Mouse (Mus musculus) embryonic facial prominence, embryonic 13.5 days (tissue): ENCODE data around the gene Cbr2. TPM values are rescaled to one million over a fixed set of nuclear protein-coding genes. Genes with fewer than 3 reads are reported as not detected.
"Not testable (repeated sequence)": the region's sequence is repeated elsewhere in the genome, so short reads cannot be mapped to it uniquely, and the experiment has no call there.

Source experiments
- ATAC-seq: fragments of 200-750 bp; cut with Nextera tagmentation; 2 replicates; pipeline ENCODE4 v1.8.0; 2017; ENCODE audit warnings: low read depth; ENCODE audit not compliant: insufficient number of reproducible peaks, insufficient read depth, low FRiP score, low TSS enrichment
- H3K27ac ChIP-seq: fragments of 300-500 bp; sonication (generic); 2 replicates; pipeline ENCODE4 v1.5.1; 2015; ENCODE audit warnings: moderate library complexity, mild to moderate bottlenecking, inconsistent platforms
- H3K27me3 ChIP-seq: fragments of 300-500 bp; sonication (generic); 2 replicates; pipeline ENCODE4 v1.6.1; 2015; ENCODE audit warnings: mild to moderate bottlenecking, inconsistent platforms
- H3K36me3 ChIP-seq: fragments of 300-500 bp; sonication (generic); 2 replicates; pipeline ENCODE4 v1.6.1; 2015; ENCODE audit warnings: mild to moderate bottlenecking, inconsistent platforms
- H3K4me1 ChIP-seq: fragments of 300-500 bp; sonication (generic); 2 replicates; pipeline ENCODE4 v1.6.1; 2015; ENCODE audit warnings: inconsistent platforms
- H3K4me2 ChIP-seq: fragments of 300-500 bp; sonication (generic); 2 replicates; pipeline ENCODE4 v1.6.1; 2015; ENCODE audit warnings: moderate library complexity, mild to moderate bottlenecking, inconsistent platforms
- H3K4me3 ChIP-seq: fragments of 300-500 bp; sonication (generic); 2 replicates; pipeline ENCODE4 v1.5.1; 2015; ENCODE audit warnings: mild to moderate bottlenecking, inconsistent platforms
- H3K9ac ChIP-seq: fragments of 300-500 bp; sonication (generic); 2 replicates; pipeline ENCODE4 v1.6.1; 2015; ENCODE audit warnings: mild to moderate bottlenecking, inconsistent platforms
- H3K9me3 ChIP-seq: fragments of 300-500 bp; sonication (generic); 2 replicates; pipeline ENCODE4 v1.6.1; 2016; ENCODE audit warnings: inconsistent platforms
- WGBS: fragments of 180-500 bp; shearing (Covaris S2); methylation state at CpG from one replicate; pipeline ENCODE4 v1.1.7; 2015; ENCODE audit warnings: mixed read lengths; 5-methylcytosine and 5-hydroxymethylcytosine counted together
- polyA plus RNA-seq: library from polyadenylated mRNA; unstranded; fragments of >200 nt; fragmentation: Nextera tagmentation; extraction: Ambion mirVana; gene quantifications from 2 replicates; pipeline ENCODE4 v1.2.1, GENCODE M21; 2015

The Cbr2 gene
- polyA plus RNA-seq = 27.1 and 32.3 TPM in 2 replicates

GRCm38 (mm10) chr11:120731858-120732680 lies at the start of gene Cbr2:
Gene Cbr2, minus strand, starts transcription at chr11:120732114.
- Histone ChIP-seq H3K4me2 (peak within 1 kb of the TSS; percentile 22; the same call in 1 of the 2 replicates), H3K9me3 (no peaks in the 10 kb centered on the region), H3K9ac (no peak within 1 kb of the TSS; the same call in 1 of the 2 replicates), H3K27ac (peak within 1 kb of the TSS; percentile 66; the same call in 1 of the 2 replicates), H3K27me3 (no peaks in the 10 kb centered on the region), H3K36me3 (no peaks in the 10 kb centered on the region), H3K4me3 (no peak within 1 kb of the TSS), H3K4me1 (peaks cover 24% of the 10 kb centered on the region)
- ATAC-seq = no peak
- 64% methylated on average over 12 of the region's 12 CpGs for WGBS

- not testable (repeated sequence) for H3K27me3 ChIP-seq, H3K4me3 ChIP-seq, ATAC-seq, H3K4me2 ChIP-seq, H3K9me3 ChIP-seq, H3K27ac ChIP-seq, H3K9ac ChIP-seq
- WGBS = 96% methylated on average over 6 of the region's 6 CpGs
- Histone ChIP-seq H3K4me1 (peaks cover 28% of the 10 kb centered on the region), H3K36me3 (peaks cover 34% of the 10 kb centered on the region)
Measured at GRCm38 (mm10) chr11:120781361-120781760, 49.4 kb upstream of the Cbr2 start.

DNA sequence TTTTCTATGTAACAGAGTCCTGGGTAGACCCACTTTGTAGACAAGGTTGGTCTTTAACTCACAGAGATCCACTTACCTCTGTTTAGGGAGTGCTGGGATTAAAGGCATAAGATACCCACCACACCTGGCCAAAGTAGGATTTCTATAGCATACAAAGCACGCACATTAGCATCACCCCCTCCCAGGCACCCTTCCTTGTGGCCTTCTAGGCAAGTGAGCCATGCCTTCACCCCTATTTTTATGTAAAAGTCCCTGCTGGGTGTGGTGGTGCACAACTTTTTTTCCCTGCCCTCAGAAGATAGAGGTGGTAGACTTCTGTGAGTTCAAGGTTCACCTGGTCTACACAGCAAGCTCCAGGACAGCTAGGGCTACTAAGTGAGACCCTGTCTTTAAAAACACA lies 48.0 kb upstream of the Cbr2 start:
- ATAC-seq = no peak
- Histone ChIP-seq H3K36me3 (peaks cover 28% of the 10 kb centered on the region), H3K9ac (no peak overlapping the region), H3K27ac (no peak overlapping the region), H3K27me3 (no peaks in the 10 kb centered on the region), H3K4me3 (no peak overlapping the region), H3K4me1 (peaks cover 27% of the 10 kb centered on the region), H3K9me3 (no peaks in the 10 kb centered on the region), H3K4me2 (no peak overlapping the region)
- WGBS = 81% methylated on average over 1 of the region's 1 CpGs

DNA sequence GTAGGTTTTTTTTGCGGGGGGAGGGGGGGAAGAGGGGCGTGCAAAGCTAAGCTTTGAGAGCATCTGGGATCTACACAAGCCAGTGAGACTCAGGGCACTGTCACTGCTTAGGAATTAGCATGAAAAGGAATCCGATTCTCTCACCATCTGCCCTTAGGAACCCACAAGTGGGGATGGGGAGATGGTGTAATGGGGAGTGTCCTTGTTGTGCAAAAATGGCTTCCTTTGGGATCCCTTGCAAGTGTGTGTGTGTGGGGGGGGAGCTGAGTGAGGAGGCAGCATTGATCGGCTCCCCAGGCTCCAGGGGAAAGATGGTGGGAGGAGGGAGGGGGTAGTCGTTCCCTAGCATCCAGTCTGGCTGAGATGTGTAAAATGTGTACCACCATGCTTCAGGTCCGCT lies 45.2 kb upstream of the Cbr2 start:
- Histone ChIP-seq H3K4me3 (no peak overlapping the region), H3K9me3 (no peaks in the 10 kb centered on the region), H3K27ac (no peak overlapping the region), H3K27me3 (no peaks in the 10 kb centered on the region), H3K4me1 (peaks cover 11% of the 10 kb centered on the region), H3K4me2 (no peak overlapping the region), H3K36me3 (peaks cover 20% of the 10 kb centered on the region), H3K9ac (no peak overlapping the region)
- WGBS = 28% methylated on average over 6 of the region's 6 CpGs
- ATAC-seq = no peak

GRCm38 (mm10) chr11:120775774-120776469 lies 44.0 kb upstream of the Cbr2 start:
- Histone ChIP-seq H3K9me3 (no peaks in the 10 kb centered on the region), H3K4me1 (peaks cover 11% of the 10 kb centered on the region), H3K4me3 (no peak overlapping the region), H3K36me3 (peaks cover 11% of the 10 kb centered on the region), H3K4me2 (no peak overlapping the region), H3K27ac (no peak overlapping the region), H3K9ac (no peak overlapping the region), H3K27me3 (no peaks in the 10 kb centered on the region)
- WGBS = 29% methylated on average over 15 of the region's 15 CpGs
- peak; percentile 40; the same call in 1 of the 2 replicates for ATAC-seq

GRCm38 (mm10) chr11:120773463-120774190 lies 41.7 kb upstream of the Cbr2 start:
- 81% methylated on average over 7 of the region's 7 CpGs for WGBS

DNA sequence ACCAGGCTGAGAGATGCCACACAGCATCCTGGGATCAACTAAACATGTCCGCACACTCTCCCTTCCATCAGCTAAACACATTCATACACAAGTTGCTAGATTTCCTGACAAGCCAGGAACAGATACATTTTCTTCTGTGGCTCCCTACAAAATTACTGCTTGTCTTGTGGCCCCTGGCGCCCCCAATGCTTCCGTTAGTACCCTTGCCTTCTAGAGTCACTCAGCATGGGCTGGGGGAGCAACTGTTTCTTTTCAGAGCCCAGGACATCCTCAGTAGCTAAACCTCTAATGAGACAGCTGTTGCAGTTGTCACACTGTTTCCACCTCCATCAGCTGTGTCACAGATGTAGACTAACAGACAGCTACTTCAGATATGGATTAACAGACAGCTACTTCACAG lies 40.8 kb upstream of the Cbr2 start:
- Histone ChIP-seq H3K9me3 (no peaks in the 10 kb centered on the region), H3K4me3 (no peak overlapping the region), H3K27me3 (no peaks in the 10 kb centered on the region), H3K9ac (no peak overlapping the region), H3K4me1 (peaks cover 11% of the 10 kb centered on the region), H3K27ac (no peak overlapping the region), H3K4me2 (no peak overlapping the region), H3K36me3 (no peaks in the 10 kb centered on the region)
- 76% methylated on average over 3 of the region's 3 CpGs for WGBS
- ATAC-seq = no peak

More at GRCm38 (mm10) chr11:120773463-120774190, 41.7 kb upstream of the Cbr2 start:
- no peak overlapping the region for H3K4me2 ChIP-seq
- ATAC-seq = no peak
- H3K27me3 ChIP-seq = no peaks in the 10 kb centered on the region
- peaks cover 11% of the 10 kb centered on the region for H3K4me1 ChIP-seq
- H3K36me3 ChIP-seq = no peaks in the 10 kb centered on the region
- no peak overlapping the region for H3K9ac ChIP-seq
- no peak overlapping the region for H3K4me3 ChIP-seq
- H3K9me3 ChIP-seq = no peaks in the 10 kb centered on the region
- no peak overlapping the region for H3K27ac ChIP-seq

GRCm38 (mm10) chr11:120768206-120768605 lies 36.3 kb upstream of the Cbr2 start:
- Histone ChIP-seq H3K9me3 (no peaks in the 10 kb centered on the region), H3K4me2 (no peak overlapping the region), H3K9ac (no peak overlapping the region), H3K27ac (no peak overlapping the region), H3K36me3 (no peaks in the 10 kb centered on the region), H3K4me3 (no peak overlapping the region), H3K27me3 (no peaks in the 10 kb centered on the region; the same call in 1 of the 2 replicates), H3K4me1 (no peaks in the 10 kb centered on the region)
- 62% methylated on average over 1 of the region's 1 CpGs for WGBS
- ATAC-seq = no peak

DNA sequence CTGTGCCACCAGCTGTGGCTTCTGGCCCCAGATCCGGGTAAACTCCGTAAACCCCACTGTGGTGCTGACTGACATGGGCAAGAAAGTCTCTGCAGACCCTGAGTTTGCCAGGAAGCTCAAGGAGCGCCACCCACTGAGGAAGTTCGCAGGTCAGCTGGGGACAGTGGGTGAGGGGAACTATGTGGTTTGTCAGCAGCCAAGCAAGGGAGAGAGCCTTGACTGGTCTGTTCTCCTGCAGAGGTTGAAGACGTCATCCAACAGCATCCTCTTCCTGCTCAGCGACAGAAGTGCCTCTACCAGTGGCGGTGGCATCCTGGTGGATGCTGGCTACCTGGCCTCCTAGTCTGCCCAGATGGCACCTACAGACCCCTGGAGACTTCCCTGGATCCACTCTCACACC lies 35.1 kb upstream of the Cbr2 start:
- not testable (repeated sequence) for H3K27me3 ChIP-seq, H3K4me1 ChIP-seq, H3K9ac ChIP-seq, H3K27ac ChIP-seq, H3K36me3 ChIP-seq, ATAC-seq, H3K9me3 ChIP-seq, H3K4me2 ChIP-seq, H3K4me3 ChIP-seq
- WGBS = 67% methylated on average over 4 of the region's 7 CpGs

GRCm38 (mm10) chr11:120763121-120763999 lies 31.4 kb upstream of the Cbr2 start:
- H3K9me3 ChIP-seq, H3K4me1 ChIP-seq, H3K36me3 ChIP-seq, H3K27ac ChIP-seq: not testable (repeated sequence)
- Histone ChIP-seq H3K27me3 (peaks cover 15% of the 10 kb centered on the region), H3K9ac (peak overlapping the region; percentile 49; the same call in 1 of the 2 replicates), H3K4me2 (peak overlapping the region; percentile 44), H3K4me3 (0 out of 2 replicates have a peak overlapping the region, but pooled peaks have one; percentile 12)
- peak; percentile 22; the same call in 1 of the 2 replicates for ATAC-seq
- 12% methylated on average over 5 of the region's 23 CpGs for WGBS
